Mouse (Mus musculus) liver, embryonic 16.5 days (tissue): ENCODE measurements around the gene B9d2. TPM values are rescaled to one million over a fixed set of nuclear protein-coding genes. Genes with fewer than 3 reads are reported as not detected.

Experiments used
- ATAC-seq: fragments of 200-750 bp; cut with Nextera tagmentation; 2 replicates; pipeline ENCODE4 v1.8.0; 2017; ENCODE audit warnings: low read depth, mild to moderate bottlenecking, moderate number of reproducible peaks, moderate library complexity
- H3K27ac ChIP-seq: fragments of 300-500 bp; sonication (generic); 2 replicates; pipeline ENCODE4 v1.5.1; 2014; ENCODE audit warnings: mild to moderate bottlenecking, low read length
- H3K27me3 ChIP-seq: fragments of 300-500 bp; sonication (generic); 2 replicates; pipeline ENCODE4 v1.6.1; 2014; ENCODE audit warnings: low read depth, low read length, mixed read lengths; ENCODE audit not compliant: control insufficient read depth, insufficient read depth
- H3K36me3 ChIP-seq: fragments of 300-500 bp; sonication (generic); 2 replicates; pipeline ENCODE4 v1.6.1; 2014; ENCODE audit warnings: mild to moderate bottlenecking; ENCODE audit not compliant: control insufficient read depth, insufficient read depth
- H3K4me1 ChIP-seq: fragments of 300-500 bp; sonication (generic); 2 replicates; pipeline ENCODE4 v1.6.1; 2014; ENCODE audit warnings: low read depth, low read length, mixed read lengths; ENCODE audit not compliant: control insufficient read depth
- H3K4me2 ChIP-seq: fragments of 300-500 bp; sonication (generic); 2 replicates; pipeline ENCODE4 v1.6.1; 2014; ENCODE audit warnings: low read depth, low read length, mixed read lengths
- H3K4me3 ChIP-seq: fragments of 300-500 bp; sonication (generic); 2 replicates; pipeline ENCODE4 v1.5.1; 2014; ENCODE audit warnings: low read depth, mild to moderate bottlenecking, low read length
- H3K9ac ChIP-seq: fragments of 300-500 bp; sonication (generic); 2 replicates; pipeline ENCODE4 v1.6.1; 2014; ENCODE audit warnings: low read depth, low read length
- H3K9me3 ChIP-seq: fragments of 300-500 bp; sonication (generic); replicated peaks from 2 replicates; pipeline ENCODE4 v1.6.1; 2016; ENCODE audit warnings: low read length; ENCODE audit not compliant: control insufficient read depth
- whole genome bisulfite sequencing: fragments of 180-500 bp; shearing (Covaris S2); extraction: QIAGEN DNeasy Blood & Tissue Kit; methylation state at CpG from one replicate; pipeline ENCODE4 v1.1.7; 2014; ENCODE audit not compliant: insufficient replicate concordance; 5-methylcytosine and 5-hydroxymethylcytosine counted together
- polyA plus RNA-seq: library from polyadenylated mRNA; unstranded; fragments of >200 nt; fragmentation: Nextera tagmentation; extraction: Ambion mirVana; gene quantifications from 2 replicates; pipeline ENCODE4 v1.2.1, GENCODE M21; 2015

The B9d2 gene
- polyA plus RNA-seq, 1 experiment from 2014 or later: 20.1 TPM

DNA sequence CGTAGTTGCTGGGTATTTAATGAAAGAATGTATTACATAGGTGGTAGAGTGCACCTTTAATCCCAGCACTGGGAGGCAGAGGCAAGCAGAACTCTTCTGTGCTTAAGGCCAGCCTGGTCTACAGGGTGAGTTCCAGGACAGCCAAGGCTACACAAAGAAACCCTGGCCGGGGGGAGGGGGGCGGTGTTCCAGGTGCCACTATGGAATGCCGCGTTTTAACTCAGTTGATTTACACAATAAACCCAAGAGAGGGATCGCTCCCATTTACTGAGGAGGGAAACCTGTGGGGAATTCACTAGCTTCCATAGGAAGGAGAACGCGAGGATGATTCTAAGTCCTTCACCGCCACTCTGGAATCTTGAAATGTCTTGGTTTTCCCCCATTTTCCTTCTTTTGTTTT, 10.9 kb upstream of the B9d2 start:
- H3K36me3 ChIP-seq: peaks cover 2% of the 10 kb centered on the region; the same call in 1 of the 2 replicates
- H3K4me1 ChIP-seq: peaks cover 4% of the 10 kb centered on the region
- ATAC-seq: no peak
- no peak overlapping the region for H3K4me3 ChIP-seq
- no peak overlapping the region for H3K4me2 ChIP-seq
- H3K27me3 ChIP-seq: peaks cover 10% of the 10 kb centered on the region
- 76% methylated on average over 9 of the region's 9 CpGs for WGBS
- no peaks in the 10 kb centered on the region for H3K9me3 ChIP-seq
- H3K9ac ChIP-seq: no peak overlapping the region
- no peak overlapping the region for H3K27ac ChIP-seq

DNA sequence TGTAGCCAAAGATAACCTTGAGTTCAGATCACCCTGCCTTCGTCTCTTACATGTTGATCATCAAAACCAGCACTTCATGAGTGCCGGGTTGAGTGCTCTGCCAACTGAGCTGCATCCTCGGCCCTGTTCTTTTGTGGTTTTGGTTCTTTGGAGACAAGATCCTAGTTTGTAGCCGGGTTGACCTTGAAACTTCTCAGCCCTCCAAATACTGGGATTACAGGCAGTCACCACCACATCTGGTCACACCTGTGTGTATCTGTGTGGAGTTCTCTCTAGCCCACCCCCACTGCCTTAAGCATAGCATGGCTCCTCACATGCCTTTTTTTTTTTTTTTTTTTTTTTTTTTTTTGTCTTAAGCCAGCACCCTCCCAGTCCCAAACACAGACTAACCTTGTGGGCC, 10.5 kb upstream of the B9d2 start:
- Histone ChIP-seq H3K4me3 (no peak overlapping the region), H3K9me3 (no peaks in the 10 kb centered on the region), H3K4me1 (peaks cover 9% of the 10 kb centered on the region), H3K27me3 (peaks cover 14% of the 10 kb centered on the region), H3K9ac (no peak overlapping the region), H3K4me2 (no peak overlapping the region), H3K36me3 (no peaks in the 10 kb centered on the region; the same call in 1 of the 2 replicates), H3K27ac (no peak overlapping the region)
- no peak for ATAC-seq
- 76% methylated on average over 4 of the region's 4 CpGs for WGBS

DNA sequence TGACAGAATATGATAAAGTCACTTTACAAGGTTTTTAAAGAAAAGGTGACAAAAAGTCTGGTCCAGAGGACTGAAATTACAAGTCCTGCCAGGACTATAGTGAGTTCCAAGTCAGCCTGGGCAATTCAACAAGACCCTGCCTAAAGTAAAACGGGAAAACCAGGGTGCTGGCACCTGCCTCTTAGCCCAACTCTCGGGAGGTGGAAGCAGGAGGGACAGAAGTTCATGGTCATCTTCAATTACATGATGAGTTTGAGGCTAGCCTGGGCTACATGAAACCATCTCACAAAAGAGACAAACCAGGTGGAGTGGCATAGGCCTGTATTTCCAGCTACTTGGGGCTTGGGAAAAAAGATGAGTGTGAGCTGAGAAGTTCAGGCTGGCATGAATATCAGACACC, 8.9 kb upstream of the B9d2 start:
- Histone ChIP-seq H3K4me1 (peaks cover 9% of the 10 kb centered on the region), H3K27me3 (peaks cover 22% of the 10 kb centered on the region), H3K9ac (no peak overlapping the region), H3K4me3 (no peak overlapping the region), H3K36me3 (no peaks in the 10 kb centered on the region; the same call in 1 of the 2 replicates), H3K4me2 (no peak overlapping the region), H3K9me3 (no peaks in the 10 kb centered on the region), H3K27ac (no peak overlapping the region)
- 62% methylated on average over 2 of the region's 2 CpGs for WGBS
- ATAC-seq: no peak

DNA sequence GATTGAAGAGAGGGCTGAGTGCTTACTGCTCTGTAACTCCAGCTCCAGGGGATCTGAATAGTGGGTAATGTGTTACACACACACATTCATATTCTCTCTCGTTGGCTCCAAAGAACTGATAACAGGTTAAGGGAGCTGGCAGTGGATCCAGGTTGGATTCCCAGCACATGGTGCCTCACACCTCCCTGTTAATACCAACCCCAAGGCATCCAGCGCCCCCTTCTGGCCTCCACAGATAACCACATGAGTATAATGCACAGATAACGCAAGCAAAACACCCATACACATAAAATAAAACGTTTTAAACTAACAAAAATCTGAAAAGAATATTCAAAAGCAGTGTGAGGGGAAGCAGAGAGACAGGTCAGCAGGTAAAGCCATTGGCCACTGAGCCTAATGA, 8.1 kb upstream of the B9d2 start:
- Histone ChIP-seq H3K9ac (no peak overlapping the region), H3K27ac (no peak overlapping the region), H3K4me2 (no peak overlapping the region), H3K4me3 (no peak overlapping the region), H3K27me3 (peaks cover 22% of the 10 kb centered on the region), H3K9me3 (no peaks in the 10 kb centered on the region), H3K4me1 (peaks cover 9% of the 10 kb centered on the region), H3K36me3 (no peaks in the 10 kb centered on the region; the same call in 1 of the 2 replicates)
- WGBS: 49% methylated on average over 4 of the region's 4 CpGs
- ATAC-seq: no peak

DNA sequence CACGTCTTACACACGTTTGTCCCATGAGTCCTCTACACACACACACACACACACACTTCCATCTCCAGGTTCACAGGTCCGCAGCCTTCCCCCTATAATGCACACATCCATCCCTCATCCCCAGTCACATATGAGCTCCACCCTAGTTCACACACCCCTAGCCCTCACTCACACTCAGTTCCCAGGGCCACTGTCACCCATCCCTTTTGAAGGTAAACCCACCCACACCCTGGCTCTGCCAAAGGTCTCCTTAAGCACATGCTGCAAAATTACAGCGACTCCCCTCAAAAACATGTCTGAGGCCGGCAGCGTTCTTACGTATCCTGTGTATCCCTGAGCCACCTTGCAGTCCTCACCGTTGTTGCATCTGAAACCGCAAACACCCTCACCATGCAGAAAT, 6.3 kb upstream of the B9d2 start:
- H3K36me3 ChIP-seq: no peaks in the 10 kb centered on the region
- peaks cover 22% of the 10 kb centered on the region for H3K27me3 ChIP-seq
- H3K4me3 ChIP-seq: peak overlapping the region; percentile 43
- no peak for ATAC-seq
- peaks cover 11% of the 10 kb centered on the region for H3K4me1 ChIP-seq
- 11% methylated on average over 9 of the region's 9 CpGs for WGBS
- no peak overlapping the region for H3K27ac ChIP-seq
- H3K9me3 ChIP-seq: no peaks in the 10 kb centered on the region
- no peak overlapping the region for H3K9ac ChIP-seq
- H3K4me2 ChIP-seq: peak overlapping the region; percentile 55

DNA sequence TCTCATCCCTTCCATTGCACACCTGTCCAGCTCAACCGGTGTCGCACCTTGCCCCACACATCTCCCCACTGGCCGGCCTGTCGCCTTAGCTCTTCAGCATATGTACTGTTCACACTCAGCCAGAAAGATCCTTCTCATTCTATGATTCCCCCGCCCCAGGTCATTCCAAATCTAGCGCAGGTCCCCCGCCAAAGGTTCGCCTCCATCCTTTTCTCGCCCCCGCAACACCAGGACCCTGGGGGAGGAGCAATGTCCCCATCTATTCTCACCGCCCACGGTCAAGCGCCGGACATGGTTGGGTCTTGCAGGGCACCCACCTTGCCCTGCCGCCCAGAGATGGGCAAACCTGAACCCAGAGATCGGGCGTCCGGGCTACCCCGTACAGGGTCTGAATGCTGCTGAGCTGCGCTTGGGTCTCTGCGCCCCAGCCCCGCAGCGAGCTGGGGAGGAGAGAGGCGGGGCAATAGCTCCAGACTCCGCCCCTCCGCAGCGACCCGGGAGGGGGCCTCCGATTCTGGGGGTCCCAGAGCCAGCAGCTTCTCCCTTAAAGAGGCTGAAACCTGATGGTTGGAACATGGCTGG, 5.8 kb upstream of the B9d2 start, which contains the start of gene Tmem91:
Tmem91 (minus strand) TSS at position 448 of the 582 bp plus-strand sequence.
- Histone ChIP-seq H3K36me3 (no peaks in the 10 kb centered on the region), H3K9ac (no peak within 1 kb of the TSS), H3K27ac (no peak within 1 kb of the TSS), H3K9me3 (no peaks in the 10 kb centered on the region), H3K4me1 (peaks cover 14% of the 10 kb centered on the region), H3K4me2 (peak within 1 kb of the TSS; percentile 55), H3K27me3 (peaks cover 22% of the 10 kb centered on the region), H3K4me3 (peak within 1 kb of the TSS; percentile 43)
- ATAC-seq: 0 out of 2 replicates have a peak, but pooled peaks have one; percentile 15
- WGBS: 1% methylated on average over 29 of the region's 29 CpGs

DNA sequence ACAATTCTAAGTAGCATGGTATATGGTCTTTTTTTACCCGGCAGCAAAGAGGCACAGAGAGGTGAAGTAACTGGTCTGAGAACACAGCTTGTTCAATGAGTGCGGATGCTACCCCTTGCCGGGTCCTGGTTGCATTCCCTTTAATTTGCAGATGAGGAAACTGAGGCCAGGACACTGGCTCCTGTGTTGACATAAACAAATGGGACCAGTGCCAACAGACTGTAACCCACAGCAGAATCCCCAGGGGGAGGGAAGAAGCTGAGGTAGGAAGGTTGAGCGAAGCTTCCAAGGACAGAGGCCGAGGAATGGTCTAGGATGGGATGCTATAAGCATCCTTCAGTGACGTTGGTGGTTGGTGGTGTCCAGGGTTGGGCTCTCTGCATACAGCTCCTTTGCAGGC, 5.2 kb upstream of the B9d2 start:
- H3K27ac ChIP-seq: no peak overlapping the region
- no peak overlapping the region for H3K4me3 ChIP-seq
- H3K4me2 ChIP-seq: no peak overlapping the region
- H3K9me3 ChIP-seq: no peaks in the 10 kb centered on the region
- H3K9ac ChIP-seq: no peak overlapping the region
- no peak for ATAC-seq
- H3K27me3 ChIP-seq: peaks cover 22% of the 10 kb centered on the region
- WGBS: 61% methylated on average over 6 of the region's 6 CpGs
- no peaks in the 10 kb centered on the region for H3K36me3 ChIP-seq
- peaks cover 20% of the 10 kb centered on the region for H3K4me1 ChIP-seq

DNA sequence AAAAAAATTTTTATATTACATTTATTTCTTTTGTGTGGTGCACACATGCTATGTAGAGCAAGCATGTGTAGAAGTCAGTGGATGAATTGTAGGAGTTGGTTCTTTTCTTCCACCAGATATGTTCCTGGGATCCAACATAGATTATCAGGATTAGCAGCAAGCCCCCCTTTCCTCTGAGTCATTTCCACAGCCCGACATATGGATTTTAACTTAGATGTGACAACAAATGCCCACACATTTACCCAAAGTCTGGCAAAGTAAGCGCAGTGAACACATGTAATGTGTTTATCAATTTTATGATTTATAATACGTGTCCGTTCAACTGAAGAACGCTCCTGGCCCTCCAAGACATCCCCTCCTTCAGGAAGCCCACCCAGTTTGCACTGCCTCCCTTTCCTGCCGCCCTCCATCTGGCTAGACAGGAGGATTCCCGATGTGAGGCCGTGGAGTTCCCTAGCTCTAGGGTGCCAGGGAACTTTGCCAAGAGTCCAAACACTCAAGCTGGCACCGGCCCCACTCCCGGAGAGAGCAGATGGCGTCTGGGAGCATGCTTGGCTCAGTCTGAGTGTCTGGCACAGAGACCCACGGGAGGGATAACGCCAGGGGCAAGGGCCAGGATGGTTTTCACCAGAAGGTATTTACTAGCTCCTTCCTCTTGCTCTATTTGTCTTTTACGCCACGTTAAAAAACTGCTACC, 4.3 kb upstream of the B9d2 start:
- H3K4me1 ChIP-seq: peaks cover 23% of the 10 kb centered on the region
- peaks cover 22% of the 10 kb centered on the region for H3K27me3 ChIP-seq
- H3K4me3 ChIP-seq: no peak overlapping the region
- H3K9ac ChIP-seq: no peak overlapping the region
- no peak overlapping the region for H3K27ac ChIP-seq
- no peak overlapping the region for H3K4me2 ChIP-seq
- ATAC-seq: no peak
- no peaks in the 10 kb centered on the region for H3K36me3 ChIP-seq
- WGBS: 70% methylated on average over 15 of the region's 15 CpGs
- no peaks in the 10 kb centered on the region for H3K9me3 ChIP-seq

DNA sequence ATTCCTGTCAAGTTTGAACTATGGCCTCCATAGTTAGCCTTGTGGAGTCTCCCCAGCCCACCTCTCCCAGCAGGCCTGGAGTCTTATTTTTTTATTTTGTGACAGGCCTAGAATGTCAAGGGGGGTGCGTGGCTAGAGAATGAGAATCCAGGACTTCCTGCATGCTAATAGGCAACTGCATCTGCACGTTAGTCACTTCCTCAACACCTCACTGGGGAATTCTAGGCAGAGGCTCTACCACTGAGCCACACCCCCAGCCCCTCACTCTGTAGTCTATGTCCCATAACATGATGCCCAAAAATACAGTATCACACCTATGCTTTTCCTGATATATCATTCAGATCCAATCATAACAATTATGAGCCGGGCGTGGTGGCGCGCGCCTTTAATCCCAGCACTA, 3.6 kb upstream of the B9d2 start:
- H3K4me1 ChIP-seq: peaks cover 29% of the 10 kb centered on the region
- H3K4me3 ChIP-seq: no peak overlapping the region
- 80% methylated on average over 7 of the region's 7 CpGs for WGBS
- H3K27me3 ChIP-seq: peaks cover 22% of the 10 kb centered on the region
- H3K27ac ChIP-seq: no peak overlapping the region
- H3K4me2 ChIP-seq: no peak overlapping the region
- H3K36me3 ChIP-seq: no peaks in the 10 kb centered on the region
- ATAC-seq: no peak
- no peaks in the 10 kb centered on the region for H3K9me3 ChIP-seq
- H3K9ac ChIP-seq: no peak overlapping the region
